13 mouse cellular contexts compared by ENCODE assay signal in genomic region chr3:40408921-40409488, GRCm38 (mm10).
DNase-seq lines count a peak whose midpoint lies in the region; ATAC-seq and TF ChIP-seq lines count a peak whose summit lies in the region.
"Had no signal": no experiment of that assay in that cellular context is flagged by ENCODE, and none has a peak within 500 bp of the region (broad histone marks: within the 10 kb centered on the region; RNA-seq: fewer than 3 reads in every experiment).

No protein-coding gene starts in this region.

- H3K27me3 ChIP-seq in heart, embryonic 12.5 days (replicated peaks): peaks cover 6% of the 10 kb centered on the region; the same call in 1 of the 2 replicates
- H3K27me3 ChIP-seq in kidney, postnatal 0 days (ENCODE audit: insufficient read depth, low read length): no peaks in the 10 kb centered on the region
- H3K27me3 ChIP-seq in lung, embryonic 16.5 days (ENCODE audit: control insufficient read depth, insufficient read depth, low read depth, low read length): no peaks in the 10 kb centered on the region
- H3K27me3 ChIP-seq: forebrain, embryonic 13.5 days; heart, embryonic 13.5 days; midbrain, embryonic 15.5 days had no signal

- no peak overlapping the region for H3K4me3 ChIP-seq in heart, embryonic 12.5 days
- no peak overlapping the region for H3K4me3 ChIP-seq in kidney, postnatal 0 days (replicated peaks; ENCODE audit: low read depth, low read length)
- no peak overlapping the region for H3K4me3 ChIP-seq in lung, embryonic 16.5 days (ENCODE audit: low read length)
- H3K4me3 ChIP-seq: forebrain, embryonic 13.5 days; heart, embryonic 13.5 days; midbrain, embryonic 15.5 days had no signal

- no peaks in the 10 kb centered on the region for H3K9me3 ChIP-seq in heart, embryonic 12.5 days (replicated peaks)
- H3K9me3 ChIP-seq in kidney, postnatal 0 days (replicated peaks; ENCODE audit: low read length): no peaks in the 10 kb centered on the region
- no peaks in the 10 kb centered on the region for H3K9me3 ChIP-seq in lung, embryonic 16.5 days (ENCODE audit: control insufficient read depth, low read length)
- H3K9me3 ChIP-seq: forebrain, embryonic 13.5 days; heart, embryonic 13.5 days; midbrain, embryonic 15.5 days had no signal

- H3K36me3 ChIP-seq in heart, embryonic 12.5 days: no peaks in the 10 kb centered on the region
- no peaks in the 10 kb centered on the region for H3K36me3 ChIP-seq in kidney, postnatal 0 days (ENCODE audit: insufficient read depth, low read length)
- H3K36me3 ChIP-seq in lung, embryonic 16.5 days (ENCODE audit: control insufficient read depth, insufficient read depth, low read length): no peaks in the 10 kb centered on the region
- H3K36me3 ChIP-seq: heart, embryonic 13.5 days; midbrain, embryonic 15.5 days had no signal

- DNase-seq in heart, adult 9 months (ENCODE audit: low spot score in 2 of 2): peak; percentile 20 to 49
- peak; percentile 57 for DNase-seq in embryo, embryonic 9.5 days (ENCODE audit: extremely low spot score)
- peak; percentile 87 for DNase-seq in kidney, postnatal 0 days (ENCODE audit: low spot score)
- no peak for DNase-seq in urinary bladder, postnatal 10 days (ENCODE audit: low spot score)
- no peak for DNase-seq in adrenal gland, postnatal 4 days (ENCODE audit: low spot score in 2 of 2)
- DNase-seq: cerebellum, postnatal 36 days; left cerebral cortex, postnatal 4 days had no signal

- TF ChIP-seq CTCF in kidney, postnatal 0 days (IDR thresholded peaks at IDR 0.05; ENCODE audit: low read depth): no peak

- no peak for ATAC-seq in heart, embryonic 12.5 days (ENCODE audit: insufficient number of reproducible peaks, low FRiP score)
- no peak; the same call in 1 of the 2 replicates for ATAC-seq in kidney, postnatal 0 days (replicated peaks; ENCODE audit: low FRiP score, low read depth)
- peak; percentile 88 for ATAC-seq in lung, embryonic 16.5 days (ENCODE audit: low read depth)
- ATAC-seq in activated CD4-positive, CD25-positive, alpha-beta regulatory T cell, adult 4 months: no peak
- ATAC-seq: forebrain, embryonic 13.5 days; midbrain, embryonic 15.5 days had no signal

- H3K4me2 ChIP-seq in heart, embryonic 12.5 days: no peak overlapping the region
- H3K4me2 ChIP-seq in kidney, postnatal 0 days (ENCODE audit: low read length): no peak overlapping the region
- H3K4me2 ChIP-seq in lung, embryonic 16.5 days (ENCODE audit: low read depth, low read length): no peak overlapping the region
- H3K4me2 ChIP-seq: forebrain, embryonic 13.5 days; heart, embryonic 13.5 days; midbrain, embryonic 15.5 days had no signal

- no peak overlapping the region for H3K27ac ChIP-seq in heart, embryonic 12.5 days (ENCODE audit: poor library complexity, severe bottlenecking)
- H3K27ac ChIP-seq in kidney, postnatal 0 days: no peak overlapping the region
- H3K27ac ChIP-seq in lung, embryonic 16.5 days (ENCODE audit: low read length): no peak overlapping the region
- H3K27ac ChIP-seq: forebrain, embryonic 13.5 days; heart, embryonic 13.5 days; midbrain, embryonic 15.5 days had no signal

- WGBS in heart, embryonic 12.5 days: 63% methylated on average over 5 of the region's 5 CpGs
- WGBS in kidney, postnatal 0 days: 42% methylated on average over 5 of the region's 5 CpGs
- 35% methylated on average over 5 of the region's 5 CpGs for whole genome bisulfite sequencing in lung, embryonic 16.5 days

- no peaks in the 10 kb centered on the region; the same call in 1 of the 2 replicates for H3K4me1 ChIP-seq in heart, embryonic 12.5 days (replicated peaks)
- H3K4me1 ChIP-seq in kidney, postnatal 0 days (replicated peaks; ENCODE audit: insufficient read depth, low read length): peaks cover 8% of the 10 kb centered on the region
- peaks cover 7% of the 10 kb centered on the region for H3K4me1 ChIP-seq in lung, embryonic 16.5 days (replicated peaks; ENCODE audit: control insufficient read depth, insufficient read depth, low read length)
- H3K4me1 ChIP-seq: midbrain, embryonic 15.5 days had no signal

- H3K9ac ChIP-seq in heart, embryonic 12.5 days: no peak overlapping the region
- no peak overlapping the region for H3K9ac ChIP-seq in kidney, postnatal 0 days (ENCODE audit: low read depth, low read length)
- H3K9ac ChIP-seq in lung, embryonic 16.5 days (ENCODE audit: low read length): no peak overlapping the region
- H3K9ac ChIP-seq: forebrain, embryonic 13.5 days; heart, embryonic 13.5 days; midbrain, embryonic 15.5 days had no signal

Comparison
In these comparisons a context has a peak if more than half of its experiments do, and no peak if none do; other contexts are left out.
1. DNase-seq: peak in heart, adult 9 months (2 of 2), embryo, embryonic 9.5 days (single experiment) and kidney, postnatal 0 days (single experiment); none in urinary bladder, postnatal 10 days (single experiment) and adrenal gland, postnatal 4 days (0 of 2).